Mouse (Mus musculus) megakaryocyte, embryonic 14.5 days (primary cell): ENCODE measurements around the gene Mamdc4. TPM values are rescaled to one million over a fixed set of nuclear protein-coding genes. Genes with fewer than 3 reads are reported as not detected.

Source experiments
- H3K27me3 ChIP-seq: replicated peaks from 2 replicates; pipeline ENCODE3; 2012; ENCODE audit warnings: inconsistent platforms
- H3K36me3 ChIP-seq: replicated peaks from 2 replicates; pipeline ENCODE3; 2012; ENCODE audit warnings: low read length, inconsistent platforms, mixed read lengths
- H3K4me1 ChIP-seq: 2 replicates; pipeline ENCODE4 v1.6.1; 2012; ENCODE audit warnings: inconsistent platforms
- H3K4me3 ChIP-seq: replicated peaks from 2 replicates; pipeline ENCODE3; 2012; ENCODE audit warnings: moderate library complexity, mild to moderate bottlenecking, inconsistent platforms
- H3K9me3 ChIP-seq: 2 replicates; pipeline ENCODE4 v1.6.1; 2012; ENCODE audit warnings: inconsistent platforms
- FLI1 ChIP-seq: IDR thresholded peaks from 2 replicates; pipeline ENCODE4 v1.6.1; 2012; ENCODE audit warnings: low read length, inconsistent platforms, mixed read lengths
- GATA1 ChIP-seq: IDR thresholded peaks from 3 replicates; pipeline ENCODE4 v1.6.1; 2012; ENCODE audit warnings: mixed read lengths, low read length, inconsistent platforms, borderline replicate concordance
- polyA plus RNA-seq: library from polyadenylated mRNA; stranded (reverse); fragments of >175 nt; gene quantifications from 2 replicates; pipeline ENCODE4 v1.2.3, GENCODE M21; 2012; ENCODE audit warnings: low replicate concordance; ENCODE audit not compliant: insufficient read depth

Mamdc4 gene
- 0.75 TPM in 1 of 2 replicates, not detected in the other for polyA plus RNA-seq

- peaks cover 38% of the 10 kb centered on the region for H3K9me3 ChIP-seq
- peaks cover 46% of the 10 kb centered on the region for H3K27me3 ChIP-seq
- H3K36me3 ChIP-seq, result peaks cover 11% of the 10 kb centered on the region
- peaks cover 65% of the 10 kb centered on the region for H3K4me1 ChIP-seq
- TF ChIP-seq GATA1, result no peak
- no peak for TF ChIP-seq FLI1
- peak within 1 kb of the TSS; percentile 93 for H3K4me3 ChIP-seq
Measured at GRCm38 (mm10) chr2:25574579-25575431, at the start of gene Mamdc4, which contains the start of gene Phpt1. Gene Mamdc4, minus strand, starts transcription at chr2:25574845. Gene Phpt1, minus strand, starts transcription at chr2:25575224.

GRCm38 (mm10) chr2:25621229-25622200 is 46.9 kb upstream of the Mamdc4 start, which contains the start of gene Tmem141:
Gene Tmem141, minus strand, starts transcription at chr2:25622005.
- TF ChIP-seq GATA1 (no peak), FLI1 (no peak)
- peaks cover 88% of the 10 kb centered on the region for H3K27me3 ChIP-seq
- no peaks in the 10 kb centered on the region for H3K9me3 ChIP-seq
- no peaks in the 10 kb centered on the region for H3K36me3 ChIP-seq
- H3K4me1 ChIP-seq, result peaks cover 21% of the 10 kb centered on the region
- H3K4me3 ChIP-seq, result peak within 1 kb of the TSS; percentile 88

GRCm38 (mm10) chr2:25620852-25621228 is 46.2 kb upstream of the Mamdc4 start:
- peak overlapping the region; percentile 88 for H3K4me3 ChIP-seq
- H3K4me1 ChIP-seq, result peaks cover 21% of the 10 kb centered on the region
- no peaks in the 10 kb centered on the region for H3K9me3 ChIP-seq
- H3K27me3 ChIP-seq, result peaks cover 88% of the 10 kb centered on the region
- no peaks in the 10 kb centered on the region for H3K36me3 ChIP-seq
- TF ChIP-seq FLI1 (no peak), GATA1 (no peak)

GRCm38 (mm10) chr2:25620386-25620785 is 45.7 kb upstream of the Mamdc4 start:
- Histone ChIP-seq H3K4me3 (no peak overlapping the region), H3K27me3 (peaks cover 89% of the 10 kb centered on the region)
- TF ChIP-seq GATA1 (no peak), FLI1 (no peak)

GRCm38 (mm10) chr2:25617578-25617977 is 42.9 kb upstream of the Mamdc4 start, which contains the start of gene Ccdc183:
Gene Ccdc183, minus strand, starts transcription at chr2:25617678.
- peaks cover 93% of the 10 kb centered on the region for H3K27me3 ChIP-seq
- no peak for TF ChIP-seq GATA1
- TF ChIP-seq FLI1, result no peak
- no peaks in the 10 kb centered on the region for H3K36me3 ChIP-seq

More at GRCm38 (mm10) chr2:25620386-25620785, 45.7 kb upstream of the Mamdc4 start:
- Histone ChIP-seq H3K4me1 (peaks cover 21% of the 10 kb centered on the region), H3K9me3 (no peaks in the 10 kb centered on the region), H3K36me3 (no peaks in the 10 kb centered on the region)

GRCm38 (mm10) chr2:25616398-25616797 is 41.8 kb upstream of the Mamdc4 start:
- Histone ChIP-seq H3K36me3 (no peaks in the 10 kb centered on the region), H3K27me3 (peaks cover 94% of the 10 kb centered on the region), H3K4me3 (no peak overlapping the region), H3K9me3 (no peaks in the 10 kb centered on the region), H3K4me1 (peaks cover 24% of the 10 kb centered on the region)
- TF ChIP-seq FLI1, result no peak
- TF ChIP-seq GATA1, result no peak

More at GRCm38 (mm10) chr2:25617578-25617977, 42.9 kb upstream of the Mamdc4 start, which contains the start of gene Ccdc183:
- Histone ChIP-seq H3K4me3 (no peak within 1 kb of the TSS), H3K4me1 (peaks cover 30% of the 10 kb centered on the region), H3K9me3 (no peaks in the 10 kb centered on the region)

- TF ChIP-seq GATA1, result no peak
- TF ChIP-seq FLI1, result no peak
- peaks cover 36% of the 10 kb centered on the region for H3K27me3 ChIP-seq
- H3K36me3 ChIP-seq, result peaks cover 6% of the 10 kb centered on the region
- peak overlapping the region; percentile 98 for H3K4me3 ChIP-seq
- no peaks in the 10 kb centered on the region for H3K9me3 ChIP-seq
- H3K4me1 ChIP-seq, result peaks cover 34% of the 10 kb centered on the region
Measured at GRCm38 (mm10) chr2:25608671-25609070, 34.0 kb upstream of the Mamdc4 start.

GRCm38 (mm10) chr2:25607761-25608622 is 33.3 kb upstream of the Mamdc4 start, which contains the start of gene Rabl6:
Gene Rabl6, minus strand, starts transcription at chr2:25608521.
- Histone ChIP-seq H3K4me3 (peak within 1 kb of the TSS; percentile 98), H3K27me3 (peaks cover 29% of the 10 kb centered on the region), H3K36me3 (peaks cover 13% of the 10 kb centered on the region), H3K9me3 (no peaks in the 10 kb centered on the region), H3K4me1 (peaks cover 29% of the 10 kb centered on the region)
- TF ChIP-seq GATA1, result no peak
- TF ChIP-seq FLI1, result no peak

- Histone ChIP-seq H3K36me3 (peaks cover 68% of the 10 kb centered on the region), H3K27me3 (no peaks in the 10 kb centered on the region), H3K4me1 (peaks cover 35% of the 10 kb centered on the region), H3K4me3 (no peak overlapping the region), H3K9me3 (no peaks in the 10 kb centered on the region)
- TF ChIP-seq GATA1, result no peak
- no peak for TF ChIP-seq FLI1
Measured at GRCm38 (mm10) chr2:25602526-25602925, 27.9 kb upstream of the Mamdc4 start.
